Mouse (Mus musculus) hindbrain, embryonic 11.5 days (tissue): ENCODE measurements around the gene Efcab8. TPM values are rescaled to one million over a fixed set of nuclear protein-coding genes. Genes with fewer than 3 reads are reported as not detected.
"Not testable (repeated sequence)": the region's sequence is repeated elsewhere in the genome, so short reads cannot be mapped to it uniquely, and the experiment has no call there.

Source experiments
- ATAC-seq: fragments of 200-750 bp; cut with Nextera tagmentation; 2 replicates; pipeline ENCODE4 v1.8.0; 2017; ENCODE audit warnings: mild to moderate bottlenecking, moderate TSS enrichment, moderate library complexity; ENCODE audit not compliant: low FRiP score
- DNase-seq: peaks from one replicate; pipeline ENCODE4 v3.0.0-alpha.2; 2015; ENCODE audit warnings: low spot score
- H3K27ac ChIP-seq: fragments of 300-500 bp; sonication (generic); 2 replicates; pipeline ENCODE4 v1.5.1; 2014; ENCODE audit warnings: mild to moderate bottlenecking, low read depth, low read length
- H3K27me3 ChIP-seq: fragments of 300-500 bp; sonication (generic); 2 replicates; pipeline ENCODE4 v1.6.1; 2014; ENCODE audit warnings: mild to moderate bottlenecking, low read length, moderate library complexity, mixed read lengths; ENCODE audit not compliant: control insufficient read depth, insufficient read depth
- H3K36me3 ChIP-seq: fragments of 300-500 bp; sonication (generic); 2 replicates; pipeline ENCODE4 v1.6.1; 2014; ENCODE audit warnings: mild to moderate bottlenecking, low read length, moderate library complexity, mixed read lengths; ENCODE audit not compliant: control insufficient read depth, insufficient read depth
- H3K4me1 ChIP-seq: fragments of 300-500 bp; sonication (generic); replicated peaks from 2 replicates; pipeline ENCODE4 v1.6.1; 2014; ENCODE audit warnings: low read length, mixed read lengths; ENCODE audit not compliant: control insufficient read depth, insufficient read depth
- H3K4me2 ChIP-seq: fragments of 300-500 bp; sonication (generic); replicated peaks from 2 replicates; pipeline ENCODE4 v1.6.1; 2014; ENCODE audit warnings: mild to moderate bottlenecking, low read depth, low read length
- H3K4me3 ChIP-seq: fragments of 300-500 bp; sonication (generic); 2 replicates; pipeline ENCODE4 v1.5.1; 2014; ENCODE audit warnings: low read depth, low read length
- H3K9ac ChIP-seq: fragments of 300-500 bp; sonication (generic); 2 replicates; pipeline ENCODE4 v1.6.1; 2014; ENCODE audit warnings: low read depth, low read length
- H3K9me3 ChIP-seq: fragments of 300-500 bp; sonication (generic); 2 replicates; pipeline ENCODE4 v1.6.1; 2016; ENCODE audit warnings: low read length; ENCODE audit not compliant: control insufficient read depth
- WGBS: fragments of 180-500 bp; shearing (Covaris S2); extraction: QIAGEN DNeasy Blood & Tissue Kit; methylation state at CpG from one replicate; pipeline ENCODE4 v1.1.7; 2014; 5-methylcytosine and 5-hydroxymethylcytosine counted together
- polyA plus RNA-seq: library from polyadenylated mRNA; unstranded; fragments of >200 nt; fragmentation: Nextera tagmentation; extraction: Ambion mirVana; gene quantifications from 2 replicates; pipeline ENCODE4 v1.2.1, GENCODE M21; 2014

Gene Efcab8
- polyA plus RNA-seq, 1 experiment from 2014 or later, result not detected

- WGBS, result 94% methylated on average over 2 of the region's 2 CpGs
- H3K27ac ChIP-seq, result no peak overlapping the region
- no peak overlapping the region for H3K4me3 ChIP-seq
- no peak for DNase-seq
- H3K36me3 ChIP-seq, result peaks cover 16% of the 10 kb centered on the region; the same call in 1 of the 2 replicates
- no peak overlapping the region for H3K4me2 ChIP-seq
- no peak for ATAC-seq
- no peaks in the 10 kb centered on the region for H3K4me1 ChIP-seq
- no peaks in the 10 kb centered on the region for H3K27me3 ChIP-seq
- H3K9ac ChIP-seq, result no peak overlapping the region
- no peaks in the 10 kb centered on the region for H3K9me3 ChIP-seq
These were observed 10.8 kb upstream of the Efcab8 start for GRCm38 (mm10) chr2:153768881-153769280.

DNA sequence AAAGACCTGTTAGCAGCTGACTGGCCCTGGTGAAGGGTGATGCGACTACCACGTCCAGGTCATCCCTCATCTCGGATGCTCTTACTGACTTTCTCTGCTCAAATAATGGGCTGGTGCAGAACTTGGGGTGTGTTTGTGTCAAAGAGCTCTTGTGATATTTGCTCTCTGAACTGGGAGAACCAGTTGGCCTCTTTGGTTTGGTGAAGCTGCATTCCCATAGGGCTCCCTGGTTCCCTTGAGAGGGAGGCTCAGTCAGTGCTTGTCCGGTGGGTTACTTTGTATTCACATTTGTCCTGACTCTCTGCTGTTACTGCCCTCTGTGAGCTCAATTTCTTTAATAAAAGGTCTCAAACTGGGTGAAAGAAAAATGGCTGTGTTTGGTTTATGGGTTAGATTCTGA lies 6.8 kb upstream of the Efcab8 start:
- Histone ChIP-seq H3K27me3 (no peaks in the 10 kb centered on the region), H3K4me1 (no peaks in the 10 kb centered on the region), H3K4me2 (no peak overlapping the region), H3K27ac (no peak overlapping the region), H3K9ac (no peak overlapping the region), H3K36me3 (peaks cover 7% of the 10 kb centered on the region; the same call in 1 of the 2 replicates), H3K4me3 (no peak overlapping the region), H3K9me3 (no peaks in the 10 kb centered on the region)
- DNase-seq, result no peak
- no peak for ATAC-seq
- 88% methylated on average over 4 of the region's 4 CpGs for WGBS

GRCm38 (mm10) chr2:153775472-153775871 lies 4.3 kb upstream of the Efcab8 start:
- H3K36me3 ChIP-seq, result peaks cover 4% of the 10 kb centered on the region; the same call in 1 of the 2 replicates
- no peak overlapping the region for H3K4me3 ChIP-seq
- H3K4me1 ChIP-seq, result no peaks in the 10 kb centered on the region
- H3K27me3 ChIP-seq, result no peaks in the 10 kb centered on the region
- no peaks in the 10 kb centered on the region for H3K9me3 ChIP-seq
- no peak for ATAC-seq
- no peak overlapping the region for H3K4me2 ChIP-seq
- no peak for DNase-seq
- H3K27ac ChIP-seq, result no peak overlapping the region
- WGBS, result 92% methylated on average over 4 of the region's 4 CpGs
- H3K9ac ChIP-seq, result no peak overlapping the region

DNA sequence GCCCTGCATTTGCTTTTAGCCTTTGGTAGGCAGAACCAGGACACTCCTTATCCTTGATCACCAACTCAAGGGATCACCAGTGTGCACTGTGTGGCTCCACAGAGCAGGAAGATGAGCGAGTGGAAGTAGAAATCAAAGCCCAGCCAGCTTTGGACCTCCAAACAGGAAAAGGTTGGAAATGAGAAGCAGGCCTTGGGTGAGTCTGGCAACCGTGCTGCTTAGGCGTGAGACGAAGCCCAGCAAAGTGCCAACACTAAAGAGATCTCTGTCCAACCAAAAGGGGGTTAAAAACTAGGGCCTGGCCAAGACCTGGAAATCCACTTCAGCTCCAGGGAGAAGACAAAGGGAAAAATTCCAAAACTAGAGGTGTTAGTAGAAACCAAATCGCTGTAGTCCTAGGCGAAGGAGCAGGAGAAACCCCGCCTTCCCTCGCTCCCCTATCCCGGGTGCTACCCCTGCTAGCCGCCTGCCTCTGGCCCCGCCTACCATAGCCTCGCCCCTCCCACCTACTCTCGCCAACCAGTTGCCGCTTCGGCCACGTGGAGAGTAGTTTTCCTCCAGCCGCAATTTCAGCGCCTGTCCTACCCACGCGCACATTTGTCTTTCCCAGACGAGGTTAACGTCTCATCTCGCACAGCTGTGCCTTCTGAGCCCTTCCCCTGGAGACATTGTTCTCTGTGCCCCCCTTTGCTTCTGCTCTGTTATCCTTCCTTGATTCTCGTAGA lies 931 bp upstream of the Efcab8 start:
- Histone ChIP-seq H3K9me3 (no peaks in the 10 kb centered on the region), H3K4me3 (no peak overlapping the region), H3K36me3 (no peaks in the 10 kb centered on the region), H3K9ac (no peak overlapping the region), H3K4me1 (no peaks in the 10 kb centered on the region), H3K27ac (no peak overlapping the region), H3K27me3 (no peaks in the 10 kb centered on the region), H3K4me2 (peak overlapping the region; percentile 36)
- ATAC-seq (peak; percentile 75), DNase-seq (peak; percentile 76)
- WGBS, result 15% methylated on average over 24 of the region's 24 CpGs

GRCm38 (mm10) chr2:153781181-153781580 lies 1.4 kb downstream of the Efcab8 start:
- H3K9me3 ChIP-seq, result no peaks in the 10 kb centered on the region
- 89% methylated on average over 4 of the region's 4 CpGs for WGBS
- no peak for ATAC-seq

DNA sequence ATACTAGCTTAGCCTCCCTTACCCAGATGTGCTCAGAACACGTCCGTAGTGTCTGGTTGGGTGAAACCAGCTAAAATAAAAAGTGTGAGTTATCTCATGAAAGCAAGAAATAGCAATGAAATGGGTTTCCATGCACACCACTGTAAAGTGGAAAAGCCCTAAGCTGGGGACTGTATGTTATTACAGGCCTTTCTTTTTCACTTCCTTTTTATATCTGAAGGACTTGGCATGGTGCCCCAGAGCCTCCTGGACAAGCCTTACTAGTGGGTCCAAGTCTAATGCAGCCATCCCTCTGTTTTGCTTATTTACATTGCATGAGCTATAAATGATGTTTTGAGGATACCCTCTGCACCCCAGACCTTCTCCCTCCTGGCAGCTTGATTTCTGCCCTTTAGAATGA lies 4.9 kb downstream of the Efcab8 start:
- H3K4me2 ChIP-seq, result no peak overlapping the region
- no peak for DNase-seq
- no peaks in the 10 kb centered on the region for H3K36me3 ChIP-seq
- ATAC-seq, result no peak
- H3K27me3 ChIP-seq, result no peaks in the 10 kb centered on the region
- 94% methylated on average over 2 of the region's 2 CpGs for WGBS
- no peak overlapping the region for H3K27ac ChIP-seq
- H3K9ac ChIP-seq, result no peak overlapping the region
- H3K9me3 ChIP-seq, result no peaks in the 10 kb centered on the region
- H3K4me1 ChIP-seq, result no peaks in the 10 kb centered on the region
- no peak overlapping the region for H3K4me3 ChIP-seq

More at GRCm38 (mm10) chr2:153781181-153781580, 1.4 kb downstream of the Efcab8 start:
- Histone ChIP-seq H3K9ac (no peak overlapping the region), H3K4me1 (no peaks in the 10 kb centered on the region), H3K4me2 (no peak overlapping the region), H3K4me3 (no peak overlapping the region), H3K27ac (no peak overlapping the region), H3K36me3 (no peaks in the 10 kb centered on the region), H3K27me3 (no peaks in the 10 kb centered on the region)
- DNase-seq, result no peak

DNA sequence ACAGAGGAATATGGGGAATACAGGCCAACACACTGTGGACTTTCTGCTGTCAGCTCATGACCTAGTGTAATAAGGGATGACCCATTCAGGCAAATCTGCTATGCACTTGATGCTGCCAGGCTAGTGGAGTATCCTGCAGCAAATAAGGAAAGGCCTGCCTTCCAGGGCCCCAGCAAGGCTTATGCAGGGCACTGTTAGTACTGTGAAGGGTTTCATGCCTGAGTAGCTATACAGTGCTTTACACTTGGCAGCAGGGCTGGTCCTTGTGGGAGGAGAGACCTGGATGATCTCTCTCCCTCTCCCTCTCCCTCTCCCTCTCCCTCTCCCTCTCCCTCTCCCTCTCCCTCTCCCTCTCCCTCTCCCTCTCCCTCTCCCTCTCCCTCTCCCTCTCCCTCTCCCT lies 13.6 kb downstream of the Efcab8 start:
- H3K4me2 ChIP-seq, result no peak overlapping the region
- H3K9me3 ChIP-seq, result no peaks in the 10 kb centered on the region
- no peak overlapping the region for H3K9ac ChIP-seq
- H3K36me3 ChIP-seq, result no peaks in the 10 kb centered on the region
- H3K4me1 ChIP-seq, result no peaks in the 10 kb centered on the region
- H3K27me3 ChIP-seq, result no peaks in the 10 kb centered on the region
- H3K27ac ChIP-seq, result no peak overlapping the region
- ATAC-seq (no peak), DNase-seq (no peak)
- H3K4me3 ChIP-seq, result no peak overlapping the region

DNA sequence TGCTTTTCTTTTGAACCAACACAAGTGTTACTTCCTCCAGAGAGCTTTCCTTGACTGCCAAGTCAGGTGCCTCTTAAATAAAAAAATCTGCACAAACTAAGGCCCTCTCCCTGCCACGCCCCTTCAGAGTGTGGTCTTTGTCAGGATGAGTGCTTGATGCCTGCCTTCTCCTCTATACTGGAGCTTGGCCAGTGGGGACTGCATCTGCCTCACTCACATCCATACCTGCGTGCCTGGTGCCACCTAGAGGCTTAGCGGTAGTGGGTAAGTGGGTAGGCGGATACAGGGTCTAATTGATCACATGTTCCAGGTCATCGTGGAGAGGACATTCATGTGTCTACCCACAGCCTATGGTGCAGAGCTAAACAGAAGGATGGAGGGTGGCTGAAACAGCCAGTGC lies 15.4 kb downstream of the Efcab8 start:
- Histone ChIP-seq H3K27me3 (no peaks in the 10 kb centered on the region), H3K9ac (no peak overlapping the region), H3K4me1 (no peaks in the 10 kb centered on the region), H3K4me2 (no peak overlapping the region), H3K27ac (no peak overlapping the region), H3K4me3 (no peak overlapping the region), H3K36me3 (no peaks in the 10 kb centered on the region), H3K9me3 (no peaks in the 10 kb centered on the region)
- DNase-seq, result no peak
- WGBS, result 44% methylated on average over 5 of the region's 5 CpGs
- no peak for ATAC-seq

- ATAC-seq, H3K4me2 ChIP-seq, H3K4me3 ChIP-seq, H3K9me3 ChIP-seq, H3K9ac ChIP-seq, H3K27ac ChIP-seq, H3K27me3 ChIP-seq, H3K36me3 ChIP-seq, H3K4me1 ChIP-seq: not testable (repeated sequence)
- DNase-seq, result peak; percentile 68
These were observed 27.7 kb downstream of the Efcab8 start for GRCm38 (mm10) chr2:153807464-153807863.
